Mouse (Mus musculus) olfactory bulb, adult 2 months (tissue): Measurements from ENCODE around the gene Cct2. TPM values are rescaled to one million over a fixed set of nuclear protein-coding genes. Genes with fewer than 3 reads are reported as not detected.
"Not testable (repeated sequence)": the region's sequence is repeated elsewhere in the genome, so short reads cannot be mapped to it uniquely, and the experiment has no call there.

ENCODE experiments used
- H3K27ac ChIP-seq: fragments of 200-500 bp; 2 replicates; pipeline ENCODE4 v1.5.1; 2012; ENCODE audit warnings: low read depth, low read length; ENCODE audit not compliant: insufficient read depth
- H3K4me1 ChIP-seq: fragments of 200-500 bp; 2 replicates; pipeline ENCODE4 v1.6.1; 2012; ENCODE audit warnings: low read length; ENCODE audit not compliant: control insufficient read depth, insufficient read depth
- H3K4me3 ChIP-seq: fragments of 200-500 bp; 2 replicates; pipeline ENCODE4 v1.5.1; 2012; ENCODE audit warnings: mild to moderate bottlenecking, low read depth, low read length, moderate library complexity; ENCODE audit not compliant: insufficient read depth
- CTCF ChIP-seq: fragments of 200-500 bp; IDR thresholded peaks from 2 replicates; pipeline ENCODE4 v1.5.1; 2012; ENCODE audit warnings: low read depth, mild to moderate bottlenecking, low read length, moderate library complexity; ENCODE audit not compliant: insufficient read depth
- POLR2A ChIP-seq: fragments of 200-500 bp; IDR thresholded peaks from 2 replicates; pipeline ENCODE4 v1.6.1; 2012; ENCODE audit warnings: mild to moderate bottlenecking, low read depth, low read length, moderate library complexity; ENCODE audit not compliant: insufficient read depth
- WGBS: fragments of 180-500 bp; shearing (Covaris S2); methylation state at CpG from one replicate; pipeline ENCODE4 v1.1.7; 2018; 5-methylcytosine and 5-hydroxymethylcytosine counted together
- polyA plus RNA-seq: library from polyadenylated mRNA; stranded (reverse); fragments of >200 nt; gene quantifications from 2 replicates; pipeline ENCODE4 v1.2.4, GENCODE M21; 2012; ENCODE audit warnings: low replicate concordance; ENCODE audit not compliant: missing spikeins, insufficient read depth, insufficient read length

Gene Cct2
- polyA plus RNA-seq, 1 experiment, result not detected

DNA sequence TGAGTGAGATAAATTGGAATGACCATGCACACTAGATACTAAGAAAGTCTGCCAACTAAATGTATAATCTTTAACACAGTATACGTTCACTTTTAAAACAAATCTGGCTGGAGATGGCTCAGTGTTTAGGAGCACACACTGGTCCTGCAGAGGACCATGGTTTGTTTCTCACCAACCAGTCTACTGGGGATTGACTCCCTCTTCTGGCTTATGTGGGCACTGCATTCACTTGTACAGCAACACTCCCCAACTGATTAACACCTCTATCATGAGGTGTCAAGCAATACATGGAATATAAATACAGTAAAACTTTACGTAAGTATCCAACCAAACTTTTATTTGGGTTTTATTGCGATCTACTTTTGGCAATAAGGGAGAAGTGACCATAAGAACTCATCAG, 5.5 kb upstream of the Cct2 start:
- Histone ChIP-seq H3K4me3 (no peak overlapping the region), H3K27ac (no peak overlapping the region), H3K4me1 (no peaks in the 10 kb centered on the region)
- TF ChIP-seq CTCF (no peak), POLR2A (no peak)
- 96% methylated on average over 3 of the region's 3 CpGs for WGBS

- TF ChIP-seq POLR2A (no peak), CTCF (no peak)
- Histone ChIP-seq H3K27ac (no peak overlapping the region), H3K4me3 (peak overlapping the region; percentile 24; the same call in 1 of the 2 replicates), H3K4me1 (peaks cover 3% of the 10 kb centered on the region; the same call in 1 of the 2 replicates)
- WGBS, result 3% methylated on average over 7 of the region's 7 CpGs
Measured at GRCm38 (mm10) chr10:117064076-117064475, 462 bp upstream of the Cct2 start.

DNA sequence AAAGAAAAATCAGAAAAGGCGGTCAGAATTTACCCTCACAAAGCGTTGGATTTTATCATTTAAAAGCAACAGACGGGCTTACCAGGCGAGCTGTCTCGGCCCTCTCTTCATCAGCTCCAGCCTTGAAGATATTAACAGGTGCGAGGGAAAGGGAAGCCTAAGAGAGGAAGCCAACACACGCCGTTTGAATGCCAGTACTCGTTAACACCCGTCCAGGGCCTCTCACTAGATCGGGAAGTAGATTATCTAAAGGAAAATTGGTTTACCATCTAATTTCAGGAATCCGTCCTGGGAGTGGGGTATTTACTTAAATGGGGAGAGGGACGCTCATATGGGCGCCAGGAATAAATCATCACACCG, 740 bp downstream of the Cct2 start:
- Histone ChIP-seq H3K27ac (no peak overlapping the region), H3K4me1 (peaks cover 3% of the 10 kb centered on the region; the same call in 1 of the 2 replicates), H3K4me3 (peak overlapping the region; percentile 96)
- TF ChIP-seq POLR2A (no peak), CTCF (no peak)
- WGBS, result 4% methylated on average over 15 of the region's 15 CpGs

GRCm38 (mm10) chr10:117055668-117056067, 7.9 kb downstream of the Cct2 start:
- H3K4me3 ChIP-seq, result no peak overlapping the region
- no peaks in the 10 kb centered on the region for H3K4me1 ChIP-seq
- no peak overlapping the region for H3K27ac ChIP-seq
- no peak for TF ChIP-seq POLR2A
- TF ChIP-seq CTCF, result no peak
- WGBS, result 91% methylated on average over 4 of the region's 4 CpGs

DNA sequence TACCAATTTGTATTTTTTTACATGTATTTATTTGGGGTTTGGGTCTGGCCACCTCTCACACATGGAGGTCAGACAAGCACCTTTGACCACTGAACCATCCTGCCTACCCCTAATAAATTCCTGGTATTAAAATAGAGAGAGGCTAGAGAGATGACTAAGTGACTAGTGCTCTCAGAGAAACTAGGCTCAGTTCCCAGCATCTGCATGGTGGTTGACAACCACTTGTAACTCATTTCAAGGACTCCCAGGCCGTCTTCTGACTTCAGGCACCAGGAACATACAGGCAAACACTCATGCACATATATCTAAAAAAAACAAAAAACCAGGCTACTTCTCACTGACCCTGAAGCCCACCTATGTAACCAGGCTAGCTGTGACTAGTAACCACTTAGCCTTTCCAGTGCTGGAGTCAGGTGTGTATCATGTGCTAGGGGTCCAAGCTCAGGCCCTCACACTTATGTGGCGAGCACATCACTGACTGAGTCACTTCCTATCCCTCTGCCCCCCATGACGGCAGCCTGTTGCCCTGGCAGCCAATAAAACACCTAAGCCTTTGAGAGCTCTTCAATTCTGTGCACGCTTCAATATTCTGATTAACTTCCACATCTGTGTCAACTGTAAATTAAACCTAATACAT, 13.5 kb downstream of the Cct2 start:
- WGBS, result 65% methylated on average over 4 of the region's 4 CpGs
- no peak for TF ChIP-seq CTCF
- no peak for TF ChIP-seq POLR2A
- Histone ChIP-seq H3K4me1 (peaks cover 13% of the 10 kb centered on the region), H3K4me3 (no peak overlapping the region), H3K27ac (no peak overlapping the region)

DNA sequence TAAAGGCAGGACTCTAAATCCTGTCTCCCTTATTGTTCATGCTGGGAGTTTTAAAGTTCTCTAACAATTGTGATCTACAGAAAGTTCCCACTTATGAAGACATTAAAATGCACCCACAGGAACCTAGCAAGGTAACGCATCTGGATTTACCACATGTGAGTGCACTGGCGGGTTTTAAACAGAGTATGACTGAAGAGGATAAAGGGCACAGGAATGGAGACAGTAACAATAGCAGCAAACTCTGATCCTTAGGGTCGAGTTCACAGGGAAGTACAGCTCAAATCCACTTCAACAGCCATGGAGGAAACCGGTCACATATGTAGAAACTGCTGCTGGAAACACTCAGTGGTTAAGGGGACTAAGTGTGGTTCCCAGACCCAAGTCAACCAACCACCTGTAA, 14.4 kb downstream of the Cct2 start:
- Histone ChIP-seq H3K4me1 (peaks cover 13% of the 10 kb centered on the region), H3K27ac (no peak overlapping the region), H3K4me3 (no peak overlapping the region)
- TF ChIP-seq POLR2A (no peak), CTCF (no peak)
- WGBS, result 77% methylated on average over 4 of the region's 4 CpGs

DNA sequence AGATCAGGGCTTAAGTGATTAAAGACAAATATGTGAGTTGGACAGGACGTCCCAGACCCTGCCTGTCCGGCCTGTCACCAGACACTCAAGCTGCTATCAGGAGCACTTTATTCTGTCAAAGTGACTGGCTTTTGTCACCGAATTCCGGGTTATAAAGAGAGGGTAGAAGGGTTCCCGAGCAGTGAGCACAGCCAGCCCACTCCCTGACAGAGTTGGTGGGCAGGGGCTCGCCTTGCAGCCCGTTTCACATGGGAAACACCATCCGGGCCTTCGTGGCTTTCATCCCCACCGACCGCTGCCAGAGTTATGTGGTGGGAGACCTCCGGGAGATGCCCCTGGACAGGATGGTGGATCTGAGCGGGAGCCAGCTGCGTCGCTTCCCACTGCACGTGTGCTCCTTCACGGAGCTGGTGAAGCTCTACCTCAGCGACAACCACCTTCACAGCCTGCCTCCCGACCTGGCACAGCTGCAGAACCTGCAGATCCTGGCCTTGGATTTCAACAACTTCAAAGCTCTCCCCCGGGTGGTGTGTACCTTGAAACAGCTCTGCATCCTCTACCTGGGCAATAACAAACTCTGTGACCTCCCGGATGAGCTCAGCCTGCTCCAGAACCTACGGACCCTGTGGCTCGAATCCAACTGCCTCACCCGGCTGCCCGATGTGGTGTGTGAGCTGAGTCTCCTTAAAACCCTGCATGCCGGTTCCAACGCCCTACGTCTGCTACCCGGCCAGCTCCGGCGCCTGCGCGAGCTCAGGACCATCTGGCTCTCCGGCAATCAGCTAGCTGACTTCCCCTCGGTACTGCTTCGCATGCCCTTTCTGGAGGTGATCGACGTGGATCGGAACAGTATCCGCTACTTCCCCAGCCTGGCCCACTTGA, 18.2 kb downstream of the Cct2 start, which contains the start of gene Lrrc10:
Gene Lrrc10, plus strand, starts transcription at position 167 of the 882 bp plus-strand sequence.
- Histone ChIP-seq H3K4me1 (peaks cover 13% of the 10 kb centered on the region), H3K27ac (no peak within 1 kb of the TSS), H3K4me3 (no peak within 1 kb of the TSS)
- TF ChIP-seq POLR2A (no peak), CTCF (no peak)
- WGBS, result 70% methylated on average over 40 of the region's 40 CpGs

DNA sequence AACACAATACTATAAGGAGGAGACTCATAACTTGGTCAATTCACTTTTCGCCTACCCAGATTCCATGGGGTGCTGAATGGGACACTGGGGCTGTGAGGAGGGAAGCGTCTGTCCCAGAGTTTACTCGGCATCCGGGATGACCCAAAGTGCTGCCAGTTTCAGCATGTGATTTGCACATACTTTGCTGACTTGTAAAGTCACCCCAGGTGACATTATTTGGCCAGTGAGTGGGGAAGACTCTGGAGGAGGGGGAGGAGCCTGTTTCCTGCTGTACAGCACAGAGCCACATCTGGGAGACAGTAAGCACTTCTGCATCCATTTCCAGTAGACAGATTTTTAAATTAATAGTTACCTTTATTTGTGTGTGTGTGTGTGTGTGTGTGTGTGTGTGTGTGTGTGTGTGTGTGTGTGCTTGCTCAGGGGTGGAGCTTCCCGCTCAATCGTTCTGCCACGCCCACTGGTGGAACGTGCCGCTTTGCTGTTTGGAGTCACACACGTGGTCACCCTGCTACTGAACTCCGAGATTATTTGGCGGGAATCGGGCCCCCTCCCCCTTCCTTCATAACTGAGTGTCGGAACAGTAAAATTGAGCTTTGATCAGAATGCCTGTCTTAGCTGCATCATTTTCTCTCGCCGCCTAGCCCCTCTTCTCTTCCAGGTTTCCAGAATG, 20.0 kb downstream of the Cct2 start:
- not testable (repeated sequence) for H3K4me3 ChIP-seq
- 58% methylated on average over 16 of the region's 16 CpGs for WGBS

DNA sequence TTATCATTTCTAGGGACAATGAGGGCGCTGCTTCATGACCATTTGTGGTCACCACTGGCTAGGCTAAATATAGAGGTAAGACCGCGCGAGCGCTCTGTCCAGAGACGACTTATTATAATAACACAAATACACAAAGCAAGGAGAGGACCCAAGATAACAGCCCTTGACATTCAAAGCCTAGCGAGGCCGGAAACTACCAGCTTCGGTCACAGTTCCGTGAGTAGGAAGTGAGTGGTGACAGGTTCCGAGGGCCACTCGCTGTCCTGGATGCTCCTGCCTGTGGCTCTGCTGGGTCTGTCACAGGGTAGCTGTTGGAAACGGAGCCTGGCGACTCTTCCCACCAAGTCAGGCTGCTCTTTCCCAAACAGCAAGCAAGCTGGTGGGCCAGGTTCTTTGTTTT, 21.3 kb downstream of the Cct2 start:
- TF ChIP-seq POLR2A (no peak), CTCF (no peak)
- 92% methylated on average over 14 of the region's 14 CpGs for WGBS
- no peak overlapping the region for H3K4me3 ChIP-seq

More for the DNA sequence above, 20.0 kb downstream of the Cct2 start:
- peaks cover 10% of the 10 kb centered on the region for H3K4me1 ChIP-seq
- not testable (repeated sequence) for H3K27ac ChIP-seq

More for the DNA sequence above, 21.3 kb downstream of the Cct2 start:
- peaks cover 7% of the 10 kb centered on the region for H3K4me1 ChIP-seq
- H3K27ac ChIP-seq, result no peak overlapping the region
